Mouse (Mus musculus): ENCODE data around the gene Vmn2r36.
"Not testable (repeated sequence)": the region's sequence is repeated elsewhere in the genome, so short reads cannot be mapped to it uniquely, and the experiment has no call there.

The Vmn2r36 gene

GRCm38 (mm10) chr7:7902395-7902794 lies at the start of gene Vmn2r36:
Gene Vmn2r36 (minus strand): TSS chr7:7902495.
- not testable (repeated sequence) for DNase-seq (ENCODE audit: low spot score)
